Mouse (Mus musculus): ENCODE measurements around the gene Glt6d1. TPM values are rescaled to one million over a fixed set of nuclear protein-coding genes. Genes with fewer than 3 reads are reported as not detected.

The Glt6d1 gene
- total RNA-seq, 2 experiments from 2014 or later, result not detected

DNA sequence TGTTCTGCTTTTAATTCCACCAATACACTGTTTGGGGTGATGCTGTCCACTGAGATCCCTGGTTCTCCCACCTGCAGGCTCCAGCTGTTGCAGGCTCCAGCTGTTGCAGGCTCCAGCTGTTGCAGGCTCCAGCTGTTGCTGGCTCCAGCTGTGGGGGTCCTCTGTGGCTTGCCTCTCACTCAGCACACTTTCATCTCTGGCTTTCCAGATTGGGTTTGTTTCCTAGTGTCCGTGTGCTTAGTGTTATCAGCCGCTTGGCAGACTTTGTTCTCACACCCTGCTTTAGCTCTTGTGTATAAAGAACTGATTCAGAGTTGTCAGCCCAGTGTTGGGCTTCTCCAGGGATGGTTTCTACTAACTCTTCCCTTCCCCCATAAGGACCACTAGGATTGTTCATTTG lies 18.0 kb downstream of the Glt6d1 start:
- DNase-seq, result no peak

DNA sequence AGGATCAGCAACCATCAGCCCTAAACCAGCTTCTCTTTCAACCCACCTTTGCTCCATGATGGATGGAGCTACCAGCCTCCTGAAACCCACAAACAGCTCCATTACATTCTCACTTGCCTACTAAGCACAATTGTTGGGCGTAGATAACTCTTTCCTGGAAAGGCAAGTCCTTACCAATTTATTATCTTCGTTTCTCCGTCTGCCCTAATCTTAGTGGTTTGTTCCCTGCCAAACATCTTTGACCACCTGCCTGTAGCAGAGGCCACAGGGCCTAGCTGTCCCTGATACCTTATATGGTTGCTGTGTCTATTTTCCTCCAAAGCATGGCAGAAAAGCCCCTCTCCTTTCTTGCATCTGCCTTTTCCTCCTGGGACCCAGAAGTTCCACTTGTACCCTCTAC lies 26.6 kb downstream of the Glt6d1 start:
- DNase-seq, result no peak

DNA sequence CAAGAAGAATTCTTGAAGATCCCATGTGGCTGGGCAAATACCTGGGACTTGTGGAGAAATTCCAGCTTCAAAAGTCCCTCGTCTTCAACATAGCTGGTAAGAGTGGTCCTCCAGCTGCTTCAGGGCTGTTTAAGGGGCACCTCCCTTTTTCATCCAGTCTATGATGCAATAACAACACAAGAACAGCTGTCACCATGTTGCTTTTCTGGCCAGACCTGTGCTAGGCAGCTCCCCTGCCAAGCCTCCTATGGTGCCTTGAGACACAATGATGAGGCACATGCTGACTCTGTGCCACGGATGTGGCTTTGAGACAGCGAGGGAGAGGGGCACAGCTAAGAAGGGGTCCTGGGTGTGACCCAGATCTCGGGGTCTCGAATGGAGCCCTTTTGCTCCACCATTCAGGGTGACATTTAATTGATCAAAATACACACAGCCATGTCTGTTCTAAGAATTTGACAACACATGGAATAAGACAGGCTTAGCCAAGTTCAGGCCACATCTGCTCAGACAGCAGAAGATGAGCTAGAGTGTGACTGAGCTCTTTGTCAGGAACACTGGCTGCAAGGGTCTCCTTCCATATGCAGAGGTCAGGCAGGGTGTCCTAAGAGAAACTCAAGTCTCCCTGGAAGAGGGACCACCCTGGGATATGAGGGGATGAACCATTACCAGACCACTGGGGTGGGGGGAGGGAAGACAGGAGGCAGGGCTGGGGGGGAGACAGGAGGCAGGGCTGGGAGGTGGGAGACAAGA lies 29.9 kb downstream of the Glt6d1 start:
- DNase-seq, result no peak

DNA sequence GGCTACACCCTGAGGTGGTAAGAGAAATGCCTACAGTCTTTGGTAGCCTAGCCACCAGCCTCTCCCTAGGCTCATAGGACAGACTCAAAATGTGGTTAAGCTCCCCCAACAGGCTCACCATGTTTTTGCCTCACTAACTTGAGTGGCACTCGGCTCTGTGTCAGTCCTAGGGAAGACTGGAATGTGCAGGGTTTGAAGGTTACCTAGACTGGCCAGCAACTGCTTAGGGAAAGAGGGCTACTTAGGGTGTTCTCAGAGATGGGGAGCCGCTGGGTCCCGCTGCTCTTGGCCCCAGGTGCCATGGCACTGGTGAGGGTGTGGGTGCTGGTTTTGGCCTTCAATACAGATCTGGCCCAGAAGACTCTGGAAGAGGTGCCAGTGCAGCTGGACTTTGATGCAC lies 33.7 kb downstream of the Glt6d1 start, which contains the start of gene Gm13539:
Gm13539 (plus strand) TSS at position 301 of the 400 bp plus-strand sequence.
- no peak for DNase-seq

DNA sequence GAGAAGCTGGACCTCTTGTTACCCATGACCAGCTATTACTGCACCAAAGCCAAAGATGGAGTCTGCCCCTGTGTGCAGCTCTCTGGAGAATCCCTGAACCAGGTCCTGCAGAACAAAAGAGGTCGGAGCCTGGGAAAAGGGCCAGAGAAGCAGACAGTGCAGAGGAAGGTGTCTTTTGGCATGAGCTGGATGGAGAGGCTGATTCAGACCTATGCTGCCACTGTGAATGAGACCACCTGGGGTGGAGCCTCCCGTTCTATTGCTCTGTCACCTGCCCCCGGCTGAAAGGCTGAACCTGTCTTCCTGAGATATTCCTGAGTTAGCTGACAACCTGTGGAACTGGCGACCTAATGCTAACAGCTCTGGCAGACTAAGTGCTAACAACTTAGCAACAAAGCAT lies 34.7 kb downstream of the Glt6d1 start:
- DNase-seq, result no peak

DNA sequence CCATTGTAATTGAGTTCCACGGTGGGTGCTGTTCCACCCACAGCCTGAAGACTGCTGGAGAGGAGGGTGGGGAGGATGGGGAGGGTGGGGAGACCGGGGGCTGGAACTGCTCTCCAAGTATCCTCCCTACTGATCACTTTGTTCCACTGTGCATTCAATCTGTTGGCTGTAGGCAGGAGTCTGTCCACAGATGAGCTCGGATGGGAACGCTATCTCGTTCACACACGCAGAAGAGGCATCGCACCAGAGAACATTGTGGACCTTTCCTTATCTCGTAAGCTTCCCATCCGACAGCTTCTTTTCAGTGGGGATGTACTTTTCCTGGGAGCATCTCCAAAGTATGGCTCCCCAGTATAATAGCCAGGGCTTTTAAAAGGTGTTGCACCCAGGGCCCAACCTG lies 36.6 kb downstream of the Glt6d1 start:
- no peak for DNase-seq

DNA sequence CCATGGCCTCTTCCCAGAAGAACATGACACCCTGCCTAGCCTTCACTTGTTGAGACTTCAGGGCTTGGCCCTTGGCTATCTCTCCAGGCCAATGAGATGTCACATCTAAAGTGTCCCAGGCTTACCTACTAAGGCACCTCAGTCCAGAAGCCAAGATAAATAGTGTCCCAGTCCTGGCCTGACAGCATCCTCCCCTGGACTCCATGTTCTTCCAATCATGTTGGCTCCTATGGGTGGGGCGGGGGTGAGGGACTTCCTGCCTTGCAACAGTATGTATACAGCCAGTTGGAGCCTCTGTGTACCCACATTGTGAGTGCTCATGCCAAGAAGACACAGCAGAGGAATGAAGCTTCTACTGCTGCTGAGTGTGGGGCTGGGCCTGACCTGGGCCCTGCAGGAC lies 38.9 kb downstream of the Glt6d1 start, which contains the start of gene Lcn11:
Lcn11 (plus strand) TSS at position 301 of the 400 bp plus-strand sequence.
- no peak for DNase-seq

DNA sequence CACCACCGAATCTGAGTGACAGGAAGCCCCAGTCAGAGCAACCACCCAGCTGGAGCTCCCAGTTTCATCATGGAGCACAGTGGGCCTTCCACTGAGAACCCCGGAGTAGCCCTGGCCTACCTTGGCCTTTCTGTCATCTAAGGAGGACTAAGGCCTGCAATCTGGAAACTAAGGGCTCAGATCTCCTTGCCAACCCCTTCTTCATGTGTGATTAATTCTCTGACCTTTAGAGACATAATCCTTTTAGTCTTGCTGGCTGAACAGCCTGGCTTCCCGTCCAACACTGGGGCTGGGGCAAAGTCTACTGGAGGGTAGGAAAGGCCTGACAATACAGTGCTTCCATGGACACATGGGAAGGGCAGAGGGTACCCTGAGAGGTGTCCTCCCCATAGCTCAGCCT lies 39.7 kb downstream of the Glt6d1 start:
- peak; percentile 36 to 45 for DNase-seq

DNA sequence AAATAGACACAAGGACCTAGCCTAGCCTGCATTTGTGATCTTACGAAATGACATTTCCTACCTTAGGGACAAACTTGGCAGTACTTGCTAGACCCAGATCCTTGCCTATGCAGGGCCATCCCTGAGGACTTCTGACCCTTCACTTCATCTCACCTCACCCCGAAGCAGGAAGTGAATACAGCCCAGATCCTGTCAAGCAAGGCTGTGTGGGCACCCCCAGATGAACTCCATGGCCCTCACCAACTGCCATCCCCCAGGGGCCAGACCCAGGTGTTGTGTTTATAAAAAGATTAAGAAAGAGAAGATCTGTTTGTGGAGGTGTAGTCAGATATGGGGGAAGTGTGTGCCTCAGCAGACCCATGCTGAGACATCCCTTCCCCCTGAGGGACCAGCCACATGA lies 41.0 kb downstream of the Glt6d1 start:
- DNase-seq, result no peak

DNA sequence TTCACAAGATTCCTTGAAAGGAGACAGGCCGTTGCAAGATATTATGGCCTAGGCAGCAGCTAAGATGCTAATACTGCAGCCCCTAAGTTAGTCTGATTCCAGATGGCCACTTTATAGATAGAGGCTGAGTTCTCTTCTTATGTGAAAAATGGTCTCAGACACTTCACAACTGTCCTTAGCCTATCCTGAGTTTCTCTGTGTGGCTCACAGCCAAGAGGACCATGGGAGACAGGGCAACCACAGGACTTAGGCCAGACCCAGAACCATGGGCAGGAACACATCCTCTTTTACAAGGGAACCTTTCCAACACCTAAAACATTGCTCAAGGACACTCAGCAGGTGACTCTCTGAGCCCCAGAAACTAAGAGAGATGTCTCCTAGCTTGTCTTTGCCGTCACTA lies 42.1 kb downstream of the Glt6d1 start:
- DNase-seq, result peak in 1 of 2 experiments; percentile 11

DNA sequence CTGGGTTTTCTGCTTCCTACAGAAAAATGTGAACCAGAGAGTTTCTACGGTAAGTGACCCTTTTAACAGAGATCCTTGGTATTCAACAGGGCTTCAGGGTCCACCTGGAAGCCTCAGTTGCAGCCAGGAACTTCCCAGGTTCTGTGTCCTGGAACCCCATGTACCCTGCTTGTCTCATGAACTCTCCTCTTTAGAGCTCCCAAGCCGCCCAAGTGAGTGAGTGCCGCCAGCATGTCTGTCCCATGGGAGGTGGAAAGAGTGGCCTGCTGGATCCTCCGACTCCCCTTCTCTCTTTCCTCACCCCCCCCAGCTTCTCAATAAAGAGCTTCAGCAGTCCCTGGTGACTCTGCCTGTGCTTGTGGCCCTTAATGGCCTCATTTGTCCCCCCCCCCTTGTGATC lies 47.9 kb downstream of the Glt6d1 start:
- no peak for DNase-seq

DNA sequence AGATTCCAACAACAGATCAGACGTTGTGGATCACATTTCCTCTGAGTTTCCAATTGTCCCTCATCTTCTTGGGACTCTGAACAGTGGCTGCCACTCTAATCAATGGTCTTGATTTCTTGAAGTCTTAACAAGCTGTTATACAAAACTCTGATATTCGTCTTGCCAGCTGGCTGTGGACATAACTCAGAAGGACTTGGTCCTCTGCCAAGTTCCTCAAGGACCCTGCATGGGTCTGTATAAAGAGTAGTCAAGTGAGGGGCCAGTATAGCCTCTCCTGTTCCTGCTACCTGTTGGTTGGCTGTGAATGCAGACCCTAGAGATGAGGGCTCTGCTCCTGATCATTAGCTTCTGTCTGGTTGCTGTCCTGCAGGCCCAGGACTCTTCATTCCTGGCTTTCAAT lies 50.4 kb downstream of the Glt6d1 start, which contains the start of gene Lcn3:
Lcn3 (plus strand) TSS at position 301 of the 400 bp plus-strand sequence.
- DNase-seq, result no peak

DNA sequence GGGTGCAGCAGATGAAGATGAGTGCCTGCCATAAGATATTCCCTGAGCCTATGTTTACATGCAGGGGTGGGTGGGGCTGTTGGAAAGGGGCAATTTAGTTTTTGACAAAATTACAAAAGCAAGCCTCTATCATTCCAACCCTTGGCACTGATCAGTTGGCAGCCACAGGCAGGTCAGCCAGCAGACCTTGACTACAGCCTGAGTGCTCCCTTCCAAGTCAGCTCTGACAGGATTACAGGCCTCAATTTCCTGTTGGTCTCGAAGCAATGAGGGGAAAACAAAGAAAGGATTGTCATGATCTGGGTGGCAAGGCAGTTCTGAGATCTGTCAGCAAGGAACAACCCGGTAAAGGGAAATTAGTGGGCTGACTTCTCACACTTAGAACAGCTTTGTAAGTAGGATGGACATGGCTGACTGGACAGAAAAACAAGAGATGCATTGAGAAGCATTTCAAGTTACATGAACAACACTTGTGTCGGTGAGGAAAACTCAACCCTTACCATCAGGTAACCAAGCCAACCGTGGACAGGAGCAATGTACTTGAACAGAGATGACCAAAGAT lies 57.5 kb downstream of the Glt6d1 start:
- no peak for DNase-seq

DNA sequence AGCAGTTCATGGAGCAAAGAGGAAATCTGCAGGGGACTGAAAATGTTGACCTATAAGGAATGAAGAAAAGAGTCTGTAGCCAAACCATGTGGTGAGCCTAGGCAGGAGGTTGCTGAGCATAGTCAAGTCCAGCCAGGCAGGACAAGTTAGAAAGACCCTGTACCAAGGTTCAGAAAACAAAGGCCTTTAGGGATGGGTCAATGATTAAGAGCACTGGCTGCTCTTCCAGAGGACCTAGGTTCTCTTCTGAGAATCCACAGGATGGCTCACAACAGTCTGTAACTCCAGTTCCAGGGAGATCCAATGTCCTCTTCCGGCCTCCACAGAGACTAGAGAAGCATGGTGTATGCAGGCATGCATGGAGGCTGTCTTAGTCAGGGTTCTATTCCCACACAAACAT lies 61.4 kb downstream of the Glt6d1 start:
- DNase-seq, result no peak

Other genes with a start within 250 kb of the Glt6d1 start
- 1 to 10 TPM; 1.5 to 3.1 TPM for gene Mamdc4, start 241.0 kb downstream of the Glt6d1 start, total RNA-seq (2021)
- gene Phpt1, start 240.6 kb downstream of the Glt6d1 start, total RNA-seq (2021), result 10 to 100 TPM; 54.3 to 64.6 TPM
- gene Ajm1, start 234.1 kb downstream of the Glt6d1 start, total RNA-seq (2021), result 1 to 10 TPM in 1 of 2 experiments, under 1 TPM in 1; 0.73 to 1.3 TPM
- gene Rabl6, start 207.3 kb downstream of the Glt6d1 start, total RNA-seq (2021), result 10 to 100 TPM; 85.4 to 97.5 TPM
- gene Ccdc183, start 198.2 kb downstream of the Glt6d1 start, total RNA-seq (2021), result not detected
- 10 to 100 TPM; 22.1 to 38.9 TPM for gene Tmem141, start 193.8 kb downstream of the Glt6d1 start, total RNA-seq (2021)
- 10 to 100 TPM in 1 of 2 experiments, 1 to 10 TPM in 1; 4.5 to 14.3 TPM for gene Fcna, start 187.8 kb downstream of the Glt6d1 start, total RNA-seq (2021)
- gene Lcn8, start 162.7 kb downstream of the Glt6d1 start, total RNA-seq (2021), result not detected
- not detected for gene Lcn5, start 157.9 kb downstream of the Glt6d1 start, total RNA-seq (2021)
- gene Lcn6, start 139.1 kb downstream of the Glt6d1 start, total RNA-seq (2021), result not detected
- not detected for gene Lcn10, start 133.1 kb downstream of the Glt6d1 start, total RNA-seq (2021)
- under 1 TPM in 1 of 2 experiments, not detected in 1; 0.53 TPM for gene Obp2a, start 115.8 kb downstream of the Glt6d1 start, total RNA-seq (2021)
- 10 to 100 TPM; 43.5 to 45.0 TPM for gene Bmyc, start 109.1 kb downstream of the Glt6d1 start, total RNA-seq (2021)
- gene Obp2b, start 78.8 kb downstream of the Glt6d1 start, total RNA-seq (2021), result not detected
- gene Lcn3, start 50.3 kb downstream of the Glt6d1 start, total RNA-seq (2021), result not detected
- not detected for gene Lcn11, start 38.8 kb downstream of the Glt6d1 start, total RNA-seq (2021)
- not detected for gene Gm13539, start 33.6 kb downstream of the Glt6d1 start, total RNA-seq (2021)
- gene Lcn9, start 7.3 kb upstream of the Glt6d1 start, total RNA-seq (2021), result not detected
- gene Sohlh1, start 31.4 kb upstream of the Glt6d1 start, total RNA-seq (2021), result not detected
- gene Kcnt1, start 47.9 kb upstream of the Glt6d1 start, total RNA-seq (2021), result 1 to 10 TPM; 2.3 to 2.6 TPM
- 10 to 100 TPM; 38.3 to 49.3 TPM for gene Camsap1, start 167.4 kb upstream of the Glt6d1 start, total RNA-seq (2021)
- gene Ubac1, start 205.9 kb upstream of the Glt6d1 start, total RNA-seq (2021), result 10 to 100 TPM; 38.1 to 38.8 TPM

Data from adrenal gland, postnatal 36 days (tissue).